Mouse (Mus musculus) gastrocnemius, adult 18-20 months (tissue): ENCODE data around the gene Slc12a9. TPM values are rescaled to one million over a fixed set of nuclear protein-coding genes. Genes with fewer than 3 reads are reported as not detected.
A peak's percentile ranks its signal among the peaks of the same experiment; 100 is the strongest.

Source experiments
- DNase-seq: peaks from one replicate; pipeline ENCODE4 v3.0.0; 2021; ENCODE audit warnings: low spot score
- total RNA-seq, 2 experiments: library from RNA; stranded (reverse); gene quantifications; 2 replicates each; pipeline ENCODE4 v1.2.3; 2021

Gene Slc12a9
- total RNA-seq, 2 experiments from 2014 or later, result 2.0 to 2.2 TPM

DNA sequence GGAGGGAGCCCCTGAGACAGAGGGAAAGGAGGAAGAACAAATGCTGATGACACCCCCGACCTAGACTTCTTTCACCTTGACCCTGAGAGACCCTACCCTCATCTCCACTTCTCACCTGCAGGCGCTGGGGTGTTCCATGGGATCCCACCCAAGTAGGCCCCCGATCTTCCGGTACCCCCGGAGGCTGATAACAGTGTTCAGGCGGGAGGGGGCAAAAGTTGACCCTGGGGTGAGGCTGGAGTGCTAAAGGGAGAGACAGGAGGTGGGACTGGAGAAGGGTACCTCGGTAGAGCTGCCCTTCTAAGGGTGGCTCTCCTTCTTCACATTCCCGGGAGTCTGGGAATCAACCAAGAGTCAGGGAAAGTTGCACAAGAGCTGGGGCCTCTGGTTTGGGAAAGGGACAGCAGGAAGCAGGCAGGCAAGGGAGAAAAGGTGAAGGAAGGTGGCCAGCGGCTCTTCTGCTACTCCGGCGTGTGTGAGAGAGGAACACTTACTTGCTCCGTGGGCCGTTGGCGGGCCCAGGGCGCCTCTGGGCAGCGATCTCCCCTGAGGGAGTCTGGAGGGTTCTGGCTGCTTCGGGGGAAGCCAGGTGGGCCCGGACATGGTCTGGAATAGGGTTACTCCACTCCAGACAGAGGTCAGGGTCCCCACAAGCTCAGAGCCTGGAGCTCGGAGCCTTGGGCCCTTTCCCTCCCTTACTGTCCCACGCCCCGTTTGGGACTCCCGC is 19.8 kb downstream of the Slc12a9 start:
- no peak for DNase-seq

DNA sequence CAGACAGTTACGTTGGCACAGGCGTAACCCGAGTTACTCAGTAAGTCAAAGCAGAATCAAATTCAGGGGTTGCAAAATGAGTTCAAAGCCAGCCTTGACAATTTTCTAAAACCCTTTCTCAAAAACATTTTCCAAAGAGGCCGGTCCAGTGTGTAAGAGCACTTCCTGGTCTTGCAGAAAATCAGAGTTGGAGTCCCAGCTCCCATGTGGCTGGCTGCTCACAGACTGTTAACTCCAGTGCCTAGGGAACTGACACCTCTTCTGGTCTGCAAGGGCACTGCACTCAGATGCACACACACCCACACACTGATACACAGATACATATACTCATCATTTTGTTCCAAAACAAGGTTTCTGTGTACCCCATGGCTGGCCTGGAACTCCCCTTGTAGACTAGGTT is 25.0 kb downstream of the Slc12a9 start:
- DNase-seq, result no peak

DNA sequence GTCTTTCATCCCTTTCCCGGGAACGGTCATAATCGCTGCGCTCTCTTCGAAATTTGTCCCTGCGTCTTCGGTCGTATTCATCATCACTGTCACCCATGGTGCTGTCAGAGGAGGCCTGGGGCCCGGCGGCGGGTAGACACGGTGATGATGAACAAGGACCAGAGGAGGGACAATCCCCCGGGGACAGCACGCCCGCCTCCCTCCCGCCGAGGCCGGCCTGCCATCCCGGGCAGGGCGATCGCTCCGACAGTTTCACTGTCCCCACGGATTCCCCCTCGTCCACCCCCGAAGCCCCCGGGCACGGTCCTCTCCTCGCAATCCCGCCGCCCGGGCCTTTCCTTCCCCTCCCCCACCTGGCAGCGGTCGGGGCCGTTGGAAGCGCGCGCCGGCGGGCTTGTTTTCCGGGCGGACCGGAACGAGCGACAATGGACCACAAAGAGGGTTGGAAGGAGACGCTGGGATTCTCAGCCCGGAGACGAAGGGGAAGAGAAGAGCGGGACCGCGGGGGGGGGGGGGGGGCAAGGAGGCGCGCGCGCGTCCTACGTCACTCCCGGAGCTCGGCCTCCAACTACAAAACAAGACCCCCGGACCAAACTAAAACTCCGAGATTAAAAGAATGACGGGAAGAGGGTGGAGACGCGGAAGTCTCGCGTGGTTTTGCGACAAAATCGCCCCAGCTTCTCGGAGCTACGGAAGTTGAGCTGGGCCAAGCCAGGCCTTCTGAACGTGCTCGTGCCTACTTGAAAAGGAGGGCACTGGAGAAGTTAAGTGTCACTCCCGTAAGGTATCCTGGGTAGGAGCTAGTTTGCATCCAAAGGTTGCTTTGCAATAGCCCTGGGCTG is 26.1 kb downstream of the Slc12a9 start, which contains the start of gene Srrt:
Srrt (minus strand) TSS at position 604 of the 842 bp plus-strand sequence.
- peak; percentile 92 for DNase-seq

DNA sequence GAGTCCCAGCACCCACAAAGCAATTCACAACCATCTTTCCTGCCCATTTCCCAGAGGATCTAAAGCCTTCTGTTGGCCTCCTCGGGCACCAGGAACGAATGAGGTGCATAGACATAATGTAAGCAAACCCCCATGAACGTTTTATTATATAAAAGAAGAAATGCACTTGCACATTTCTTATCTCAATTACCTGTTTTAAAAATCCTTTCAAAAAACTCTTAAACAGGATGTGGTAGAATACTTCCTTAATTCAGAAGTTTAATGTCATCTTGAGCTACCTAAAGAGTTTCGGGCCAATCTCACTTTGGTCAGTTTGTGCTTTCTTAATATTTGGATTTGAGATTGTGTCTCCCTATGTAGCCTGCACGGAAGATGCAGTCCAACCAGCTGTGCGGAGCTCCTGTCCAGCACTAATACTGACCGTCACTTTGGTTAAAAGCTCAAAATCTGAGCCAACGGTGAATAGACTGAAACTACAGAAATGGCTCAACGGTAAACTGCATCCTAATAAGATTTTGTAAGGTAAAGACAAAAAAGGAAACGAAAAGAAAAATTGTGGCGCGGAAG is 26.9 kb downstream of the Slc12a9 start:
- DNase-seq, result no peak

DNA sequence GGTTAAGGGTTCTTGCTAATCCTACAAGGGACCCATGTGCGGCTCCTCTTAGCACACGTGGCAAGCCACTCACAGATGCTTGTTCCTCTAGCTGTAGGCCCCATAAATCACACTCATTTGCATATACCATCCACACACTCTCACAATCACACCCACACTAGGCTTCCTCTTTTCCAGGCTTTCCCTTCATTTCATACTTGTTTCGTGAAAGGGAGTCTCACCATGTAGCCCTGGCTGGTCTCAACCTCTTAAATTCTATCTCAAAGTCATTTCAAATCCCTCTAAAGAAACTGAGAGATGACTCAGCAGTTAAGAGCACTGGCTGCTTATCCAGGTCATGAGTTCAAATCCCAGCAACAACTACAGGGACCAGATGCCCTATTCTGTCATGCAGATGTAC is 27.6 kb downstream of the Slc12a9 start:
- DNase-seq, result no peak

DNA sequence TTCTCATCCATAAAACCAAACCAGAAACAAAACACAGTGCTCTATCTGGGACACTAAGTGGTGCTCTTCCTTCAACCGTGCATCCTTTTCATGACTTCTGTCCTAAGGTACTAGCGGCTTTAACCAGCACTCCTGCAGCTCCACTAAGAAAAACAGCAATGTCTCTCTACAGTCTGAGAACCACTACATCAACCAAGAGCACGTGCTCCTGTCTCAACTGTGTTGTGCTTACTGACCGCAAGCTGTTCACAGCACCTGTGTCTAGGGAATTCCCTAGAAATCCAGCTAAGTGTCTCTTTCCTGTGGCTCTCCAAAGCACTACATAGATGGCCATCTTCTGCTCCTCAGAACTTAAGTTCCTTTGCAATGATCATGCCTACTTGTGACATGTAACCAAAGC is 28.6 kb downstream of the Slc12a9 start:
- DNase-seq, result no peak

DNA sequence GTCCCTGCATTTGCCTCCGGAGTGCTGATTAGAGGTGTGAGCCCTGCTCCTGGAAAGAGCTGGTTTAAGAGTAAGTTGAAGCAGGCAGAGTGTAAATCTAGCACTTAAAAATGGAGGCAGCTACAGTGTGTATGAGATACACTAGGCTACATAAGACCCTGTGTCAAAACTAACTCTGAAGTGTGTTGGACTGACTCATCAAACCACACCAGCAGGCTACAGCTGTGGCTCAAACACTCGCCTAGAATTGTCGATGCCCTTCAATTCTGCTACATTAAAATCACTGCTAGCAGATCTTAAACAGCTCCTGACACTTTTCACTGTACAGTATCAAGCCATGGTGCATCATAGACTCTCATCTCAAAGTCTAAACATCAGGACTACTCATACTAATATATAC is 29.2 kb downstream of the Slc12a9 start:
- no peak for DNase-seq

DNA sequence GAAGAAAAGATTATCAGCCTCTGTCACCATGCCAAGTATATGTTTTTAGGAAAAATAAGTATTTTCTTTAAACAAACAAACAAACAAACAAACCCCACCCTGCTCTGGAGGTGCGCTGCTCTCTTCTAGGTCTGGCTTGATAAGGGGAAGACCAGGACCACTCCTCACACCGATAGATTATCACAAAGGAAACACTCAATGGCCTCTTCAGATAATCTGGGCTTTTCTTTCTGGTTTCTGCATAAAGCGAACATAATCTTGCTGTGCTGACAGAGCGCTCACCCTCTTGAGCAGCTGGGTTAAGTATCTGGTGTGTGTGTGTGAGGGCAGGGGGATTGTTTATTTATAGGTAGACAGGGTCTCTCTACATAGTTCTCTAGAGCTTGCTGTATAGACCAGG is 29.8 kb downstream of the Slc12a9 start:
- no peak for DNase-seq

DNA sequence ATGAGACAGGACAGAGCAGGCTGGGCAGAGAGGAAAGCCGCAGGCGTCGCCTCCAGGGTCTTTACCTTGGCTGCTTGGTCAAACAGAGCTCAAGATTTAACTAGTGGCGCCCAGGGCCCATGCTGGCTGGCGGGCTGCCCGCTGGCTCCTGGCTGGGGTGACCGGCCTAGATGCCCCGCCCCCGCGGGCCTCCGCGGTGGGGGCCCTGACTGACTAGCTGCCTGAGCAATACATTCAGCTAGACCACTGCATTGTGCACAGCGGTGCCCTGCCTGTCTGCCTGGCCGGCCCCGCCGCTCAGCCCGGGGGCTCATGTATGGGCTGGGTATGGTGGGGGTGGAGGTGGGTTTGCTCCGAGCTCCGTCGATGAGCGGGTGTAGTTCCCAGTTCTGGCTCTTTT is 32.1 kb downstream of the Slc12a9 start:
- no peak for DNase-seq

DNA sequence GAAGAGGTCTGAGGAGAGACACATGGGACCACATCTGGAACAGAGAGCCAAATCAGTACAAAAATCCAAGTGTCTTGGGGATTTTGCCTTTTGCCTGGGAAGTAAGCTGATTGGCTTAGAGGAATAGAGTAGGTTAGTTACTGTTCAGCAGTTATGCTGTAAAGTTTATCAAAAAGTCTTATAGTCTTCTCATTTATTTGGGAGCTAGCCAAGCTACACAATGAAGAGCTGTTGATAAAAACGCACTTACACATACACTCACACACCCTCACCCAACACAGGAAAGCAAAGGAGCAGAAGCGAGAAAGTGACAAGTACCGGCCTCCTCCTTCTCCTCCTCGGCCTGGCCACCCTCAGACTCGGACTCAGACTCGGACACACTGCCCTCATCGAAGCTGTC is 34.2 kb downstream of the Slc12a9 start:
- DNase-seq, result no peak

DNA sequence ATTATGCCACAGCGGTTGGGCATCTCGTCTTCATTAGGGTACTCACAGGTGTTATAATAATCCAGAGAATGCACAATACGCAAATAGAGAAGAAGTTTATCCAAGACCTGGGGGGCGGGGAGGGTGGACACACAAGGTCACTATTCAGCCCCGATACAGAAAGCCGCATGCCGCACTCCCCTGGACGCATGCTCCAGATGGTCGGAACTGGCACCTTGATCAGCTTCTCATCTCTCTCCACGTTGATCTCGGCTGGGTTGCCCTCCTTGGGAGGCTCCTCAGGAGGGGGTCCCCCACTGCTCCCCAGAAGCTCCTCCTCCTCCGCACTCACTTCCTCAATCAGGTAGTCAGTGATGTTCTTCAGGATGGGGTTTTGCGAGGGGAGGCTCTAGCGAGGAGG is 36.3 kb downstream of the Slc12a9 start:
- DNase-seq, result no peak

DNA sequence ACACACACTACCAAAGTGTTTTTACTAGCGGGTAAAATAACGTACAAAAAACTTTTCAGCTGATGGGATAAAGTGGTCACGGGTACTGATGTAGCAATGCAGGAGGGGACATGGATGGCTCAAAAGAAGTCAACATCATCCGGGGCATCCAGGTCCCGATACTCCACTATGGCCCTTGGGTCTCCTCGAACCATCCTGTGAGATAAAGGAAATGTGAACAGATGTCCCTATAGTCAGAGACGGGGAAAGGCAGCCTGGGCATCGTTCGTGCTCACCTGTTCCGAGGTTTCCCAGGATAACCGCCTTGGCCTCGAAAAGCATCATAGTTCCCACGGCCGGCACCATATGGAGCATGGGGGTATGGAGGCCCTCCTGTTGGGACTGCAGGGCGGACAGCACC is 37.7 kb downstream of the Slc12a9 start:
- DNase-seq, result no peak

DNA sequence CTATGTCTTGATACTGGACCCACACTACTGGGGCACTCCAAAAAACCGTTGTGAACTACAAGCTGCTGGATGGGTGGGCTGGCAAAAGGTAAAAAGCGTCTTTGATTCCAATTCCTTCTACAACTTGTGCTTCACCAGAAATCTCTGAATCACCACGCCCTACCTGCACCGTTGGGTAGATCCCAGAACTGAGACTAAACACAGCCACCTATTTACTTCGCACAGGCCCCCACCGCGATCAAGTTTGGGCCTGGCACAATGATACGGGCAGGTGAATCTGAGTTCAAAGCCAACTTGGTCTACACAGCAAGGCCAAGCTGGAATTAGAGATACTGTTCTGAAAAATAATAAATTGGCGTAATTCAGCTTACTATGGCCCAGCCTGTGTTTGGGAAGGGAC is 38.1 kb downstream of the Slc12a9 start:
- no peak for DNase-seq

DNA sequence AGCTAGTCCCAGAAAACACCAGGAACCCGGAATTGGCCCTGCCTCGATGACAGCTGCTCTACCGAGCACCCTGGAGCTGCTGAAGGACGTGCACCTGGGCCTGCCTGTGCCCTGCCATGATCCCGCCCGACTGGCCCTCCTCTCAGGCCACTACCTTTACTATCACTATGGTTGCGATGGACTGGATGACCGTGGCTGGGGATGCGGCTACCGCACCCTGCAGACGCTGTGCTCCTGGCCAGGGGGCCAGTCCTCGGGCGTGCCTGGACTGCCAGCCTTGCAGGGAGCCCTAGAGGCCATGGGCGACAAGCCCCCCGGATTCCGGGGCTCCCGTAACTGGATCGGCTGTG is 38.7 kb downstream of the Slc12a9 start:
- DNase-seq, result no peak

DNA sequence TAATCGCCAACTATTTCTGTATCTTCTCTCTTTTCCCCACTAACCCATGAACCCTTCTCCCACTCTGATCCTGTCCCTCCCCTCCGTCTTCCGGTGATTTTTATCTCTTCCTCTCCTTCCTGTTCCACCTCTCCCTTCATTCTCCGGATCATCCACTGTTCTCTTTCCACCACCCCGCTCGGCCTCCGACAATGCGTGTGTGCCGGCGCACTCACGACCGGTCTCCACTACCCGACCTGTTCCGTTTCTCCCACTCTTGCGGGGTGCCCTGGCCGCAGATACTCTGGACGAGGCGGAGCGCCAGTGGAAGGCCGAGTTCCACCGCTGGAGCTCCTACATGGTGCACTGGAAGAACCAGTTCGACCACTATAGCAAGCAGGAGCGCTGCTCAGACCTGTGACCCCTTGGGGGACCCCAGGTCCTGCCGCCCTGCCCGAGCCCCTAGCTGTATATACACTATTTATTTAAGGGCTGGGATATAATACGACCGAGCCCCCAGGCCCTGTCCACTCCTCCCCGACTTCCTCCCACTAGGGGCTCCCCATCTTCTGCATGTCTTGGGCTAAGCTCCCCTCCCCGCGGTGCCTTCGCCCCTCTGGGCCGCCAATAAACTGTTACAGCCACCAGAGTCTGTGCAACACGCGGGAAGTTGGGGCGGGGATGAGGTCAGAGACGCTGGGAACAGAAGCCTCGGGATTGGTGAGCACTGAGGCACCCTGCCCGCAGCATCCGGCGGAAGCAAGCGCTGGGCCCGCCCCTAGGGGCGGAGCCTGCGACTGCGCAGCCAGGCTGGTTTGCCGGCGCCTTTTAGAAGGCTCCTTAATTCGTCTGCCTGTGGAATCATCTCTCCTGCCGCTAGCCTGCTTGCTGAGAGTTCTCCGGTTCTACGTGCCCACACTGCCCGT is 39.3 kb downstream of the Slc12a9 start, which contains the start of gene Ufsp1:
Ufsp1 (plus strand) TSS at position 791 of the 905 bp plus-strand sequence.
- DNase-seq, result peak; percentile 94

DNA sequence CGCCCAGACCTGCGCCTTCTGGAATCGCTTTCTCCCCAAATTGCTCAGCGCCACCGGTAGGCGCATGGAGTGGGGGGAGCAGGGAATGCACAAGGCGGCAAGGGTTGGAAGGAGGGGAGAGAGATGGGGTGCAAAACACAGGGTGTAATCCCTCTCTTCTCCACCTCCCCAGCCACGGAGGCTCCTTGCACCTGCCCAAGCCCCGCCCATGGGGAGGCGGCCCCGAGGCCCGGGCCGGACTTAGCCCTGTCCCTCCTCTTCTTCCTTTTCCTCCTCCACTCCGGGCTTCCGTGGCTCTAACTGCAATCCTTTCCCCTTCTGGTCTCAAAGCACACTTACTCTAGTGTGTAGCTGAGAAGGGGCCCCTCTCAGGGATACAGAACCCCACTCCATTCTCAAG is 40.1 kb downstream of the Slc12a9 start:
- peak; percentile 76 for DNase-seq

DNA sequence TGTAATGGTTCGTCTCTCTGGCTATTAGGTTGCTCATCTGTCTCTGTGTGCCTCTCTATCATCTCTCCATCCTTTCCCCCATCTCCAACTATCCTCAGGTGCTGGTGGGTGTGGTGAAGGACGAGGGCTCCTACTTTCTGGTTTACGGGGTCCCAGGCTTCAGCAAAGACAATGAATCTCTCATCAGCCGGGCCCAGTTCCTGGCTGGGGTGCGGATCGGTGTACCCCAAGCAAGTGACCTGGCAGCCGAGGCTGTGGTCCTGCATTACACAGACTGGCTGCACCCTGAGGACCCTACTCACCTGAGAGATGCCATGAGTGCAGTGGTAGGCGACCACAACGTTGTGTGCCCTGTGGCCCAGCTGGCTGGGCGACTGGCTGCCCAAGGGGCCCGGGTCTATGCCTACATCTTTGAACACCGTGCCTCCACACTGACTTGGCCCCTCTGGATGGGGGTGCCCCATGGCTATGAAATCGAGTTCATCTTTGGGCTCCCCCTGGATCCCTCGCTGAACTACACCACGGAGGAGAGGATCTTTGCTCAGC is 41.9 kb downstream of the Slc12a9 start:
- DNase-seq, result no peak

DNA sequence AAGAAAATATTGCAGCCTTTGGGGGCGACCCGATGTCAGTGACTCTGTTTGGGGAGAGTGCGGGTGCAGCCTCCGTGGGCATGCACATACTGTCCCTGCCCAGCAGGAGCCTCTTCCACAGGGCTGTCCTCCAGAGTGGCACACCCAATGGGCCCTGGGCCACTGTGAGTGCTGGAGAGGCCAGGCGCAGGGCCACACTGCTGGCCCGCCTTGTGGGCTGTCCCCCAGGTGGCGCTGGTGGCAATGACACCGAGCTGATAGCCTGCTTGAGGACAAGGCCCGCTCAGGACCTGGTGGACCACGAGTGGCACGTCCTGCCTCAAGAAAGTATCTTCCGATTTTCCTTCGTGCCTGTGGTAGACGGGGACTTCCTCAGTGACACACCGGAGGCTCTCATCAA is 42.7 kb downstream of the Slc12a9 start:
- peak; percentile 77 for DNase-seq

DNA sequence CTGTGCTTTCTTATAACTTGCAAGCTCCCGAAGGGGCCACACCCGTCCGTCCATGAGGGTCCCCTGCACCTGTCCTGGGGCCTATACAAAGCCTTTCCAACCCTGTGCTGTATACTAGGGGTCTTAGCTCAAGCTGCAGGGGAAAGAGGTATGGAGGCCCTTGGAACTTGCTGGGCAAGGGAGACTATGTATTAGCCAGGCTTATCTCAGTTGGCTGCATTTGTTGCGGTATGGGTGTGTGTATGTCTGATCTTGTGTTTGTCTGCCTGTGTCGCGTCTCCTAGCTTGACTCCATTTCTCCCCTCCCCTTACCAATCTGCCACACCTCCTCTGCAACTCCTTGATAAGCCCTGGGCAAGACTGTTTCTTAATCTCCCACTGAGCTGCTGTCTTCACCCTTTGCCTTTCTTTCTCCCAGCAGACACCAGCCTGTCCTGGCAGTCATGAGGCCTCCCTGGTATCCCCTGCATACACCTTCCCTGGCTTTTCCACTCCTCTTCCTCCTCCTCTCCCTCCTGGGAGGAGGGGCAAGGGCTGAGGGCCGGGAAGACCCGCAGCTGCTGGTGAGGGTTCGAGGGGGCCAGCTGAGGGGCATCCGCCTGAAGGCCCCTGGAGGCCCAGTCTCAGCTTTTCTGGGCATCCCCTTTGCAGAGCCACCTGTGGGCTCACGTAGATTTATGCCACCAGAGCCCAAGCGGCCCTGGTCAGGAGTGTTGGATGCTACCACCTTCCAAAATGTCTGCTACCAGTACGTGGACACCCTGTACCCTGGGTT is 43.6 kb downstream of the Slc12a9 start:
- DNase-seq, result no peak

DNA sequence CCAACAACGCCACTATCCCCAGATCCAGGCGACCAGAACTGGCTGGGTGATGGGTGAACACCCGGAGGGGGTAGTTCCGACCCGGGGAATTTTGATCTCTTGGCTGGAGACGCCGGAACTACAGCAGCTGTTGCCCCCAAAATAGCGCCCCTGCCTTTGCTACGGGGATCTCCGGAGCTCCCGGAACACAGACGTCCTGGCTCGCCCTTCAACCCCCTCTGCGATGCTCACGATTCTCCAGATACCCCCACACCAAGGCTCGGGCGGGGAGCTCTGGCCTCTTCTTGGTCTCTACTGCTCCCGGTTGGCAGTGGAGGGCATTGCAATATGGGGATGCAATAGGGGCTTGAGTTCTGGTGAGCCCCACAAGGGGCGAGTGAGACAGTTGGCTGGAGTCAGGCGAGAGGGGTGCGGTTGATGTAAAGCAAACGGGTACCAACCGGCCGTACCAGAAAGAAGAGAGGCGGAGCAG is 44.4 kb downstream of the Slc12a9 start:
- DNase-seq, result peak; percentile 77
